Mouse (Mus musculus): ENCODE data around the gene Myl6b. TPM values are rescaled to one million over a fixed set of nuclear protein-coding genes. Genes with fewer than 3 reads are reported as not detected.

Gene Myl6b
- polyA plus RNA-seq, 1 experiment from 2014 or later, result 3.2 TPM

Small RNA genes within 50 kb of the gene (microRNA-seq; reads per million reads assigned to microRNA genes)
- not detected for gene Mir6916
- gene Mir8105, result not detected

Other genes starting within 250 kb of the Myl6b start
- 0.10 and 0.17 TPM in 2 replicates for gene Apon, start 244.6 kb downstream of the Myl6b start, polyA plus RNA-seq (2015; fragmentation: Nextera tagmentation; extraction: Ambion mirVana)
- gene Apof, start 230.0 kb downstream of the Myl6b start, polyA plus RNA-seq (2015; fragmentation: Nextera tagmentation; extraction: Ambion mirVana), result 0.27 and 1.7 TPM in 2 replicates
- gene Stat2, start 228.1 kb downstream of the Myl6b start, polyA plus RNA-seq (2015; fragmentation: Nextera tagmentation; extraction: Ambion mirVana), result 9.7 and 9.8 TPM in 2 replicates
- gene Il23a, start 199.9 kb downstream of the Myl6b start, polyA plus RNA-seq (2015; fragmentation: Nextera tagmentation; extraction: Ambion mirVana), result 1.8 and 2.6 TPM in 2 replicates
- gene Pan2, start 195.3 kb downstream of the Myl6b start, polyA plus RNA-seq (2015; fragmentation: Nextera tagmentation; extraction: Ambion mirVana), result 24.9 and 25.7 TPM in 2 replicates
- gene Cnpy2, start 176.2 kb downstream of the Myl6b start, polyA plus RNA-seq (2015; fragmentation: Nextera tagmentation; extraction: Ambion mirVana), result 193 and 228 TPM in 2 replicates
- 396 and 409 TPM in 2 replicates for gene Cs, start 161.0 kb downstream of the Myl6b start, polyA plus RNA-seq (2015; fragmentation: Nextera tagmentation; extraction: Ambion mirVana)
- gene Coq10a, start 129.7 kb downstream of the Myl6b start, polyA plus RNA-seq (2015; fragmentation: Nextera tagmentation; extraction: Ambion mirVana), result 11.8 and 12.6 TPM in 2 replicates
- gene Ankrd52, start 121.6 kb downstream of the Myl6b start, polyA plus RNA-seq (2015; fragmentation: Nextera tagmentation; extraction: Ambion mirVana), result 8.8 and 9.4 TPM in 2 replicates
- 0.12 and 1.5 TPM in 2 replicates for gene Slc39a5, start 97.5 kb downstream of the Myl6b start, polyA plus RNA-seq (2015; fragmentation: Nextera tagmentation; extraction: Ambion mirVana)
- 58.0 and 63.9 TPM in 2 replicates for gene Nabp2, start 87.2 kb downstream of the Myl6b start, polyA plus RNA-seq (2015; fragmentation: Nextera tagmentation; extraction: Ambion mirVana)
- 26.8 and 27.0 TPM in 2 replicates for gene Rnf41, start 87.0 kb downstream of the Myl6b start, polyA plus RNA-seq (2015; fragmentation: Nextera tagmentation; extraction: Ambion mirVana)
- 55.2 and 57.1 TPM in 2 replicates for gene Smarcc2, start 39.4 kb downstream of the Myl6b start, polyA plus RNA-seq (2015; fragmentation: Nextera tagmentation; extraction: Ambion mirVana)
- 1,202 and 1,344 TPM in 2 replicates for gene Myl6, start 4.5 kb downstream of the Myl6b start, polyA plus RNA-seq (2015; fragmentation: Nextera tagmentation; extraction: Ambion mirVana)
- gene Esyt1, start 27.2 kb upstream of the Myl6b start, polyA plus RNA-seq (2015; fragmentation: Nextera tagmentation; extraction: Ambion mirVana), result 17.2 and 17.3 TPM in 2 replicates
- 7.6 and 9.4 TPM in 2 replicates for gene Zc3h10, start 49.1 kb upstream of the Myl6b start, polyA plus RNA-seq (2015; fragmentation: Nextera tagmentation; extraction: Ambion mirVana)
- 2,656 and 2,881 TPM in 2 replicates for gene Rpl41, start 50.6 kb upstream of the Myl6b start, polyA plus RNA-seq (2015; fragmentation: Nextera tagmentation; extraction: Ambion mirVana)
- gene Pa2g4, start 67.3 kb upstream of the Myl6b start, polyA plus RNA-seq (2015; fragmentation: Nextera tagmentation; extraction: Ambion mirVana), result 125 and 136 TPM in 2 replicates
- 3.7 and 4.1 TPM in 2 replicates for gene Erbb3, start 91.0 kb upstream of the Myl6b start, polyA plus RNA-seq (2015; fragmentation: Nextera tagmentation; extraction: Ambion mirVana)
- 455 and 482 TPM in 2 replicates for gene Rps26, start 128.1 kb upstream of the Myl6b start, polyA plus RNA-seq (2015; fragmentation: Nextera tagmentation; extraction: Ambion mirVana)
- gene Ikzf4, start 147.3 kb upstream of the Myl6b start, polyA plus RNA-seq (2015; fragmentation: Nextera tagmentation; extraction: Ambion mirVana), result 1.3 TPM in 2 replicates
- 11.1 and 12.4 TPM in 2 replicates for gene Suox, start 175.4 kb upstream of the Myl6b start, polyA plus RNA-seq (2015; fragmentation: Nextera tagmentation; extraction: Ambion mirVana)
- 60.4 and 62.1 TPM in 2 replicates for gene Rab5b, start 197.6 kb upstream of the Myl6b start, polyA plus RNA-seq (2015; fragmentation: Nextera tagmentation; extraction: Ambion mirVana)
- 1.6 and 2.6 TPM in 2 replicates for gene Pmel, start 205.5 kb upstream of the Myl6b start, polyA plus RNA-seq (2015; fragmentation: Nextera tagmentation; extraction: Ambion mirVana)
- gene Cdk2, start 206.3 kb upstream of the Myl6b start, polyA plus RNA-seq (2015; fragmentation: Nextera tagmentation; extraction: Ambion mirVana), result 86.6 and 92.0 TPM in 2 replicates
- gene Dgka, start 246.2 kb upstream of the Myl6b start, polyA plus RNA-seq (2015; fragmentation: Nextera tagmentation; extraction: Ambion mirVana), result 4.8 and 5.0 TPM in 2 replicates
- gene Pym1, start 249.2 kb upstream of the Myl6b start, polyA plus RNA-seq (2015; fragmentation: Nextera tagmentation; extraction: Ambion mirVana), result 22.1 and 22.7 TPM in 2 replicates